Mouse (Mus musculus): ENCODE measurements around the gene Vps26c. TPM values are rescaled to one million over a fixed set of nuclear protein-coding genes. Genes with fewer than 3 reads are reported as not detected.

The Vps26c gene
- polyA plus RNA-seq, 1 experiment from 2014 or later = 57.1 TPM

Other genes with a start within 250 kb of the Vps26c start
- gene Hlcs, start 213.3 kb downstream of the Vps26c start, polyA plus RNA-seq (2014; fragmentation: Nextera tagmentation; extraction: Ambion mirVana) = 10.7 and 10.8 TPM in 2 replicates
- 5.9 and 7.3 TPM in 2 replicates for gene Ripply3, start 198.4 kb downstream of the Vps26c start, polyA plus RNA-seq (2014; fragmentation: Nextera tagmentation; extraction: Ambion mirVana)
- gene Ttc3, start 156.2 kb downstream of the Vps26c start, polyA plus RNA-seq (2014; fragmentation: Nextera tagmentation; extraction: Ambion mirVana) = 307 and 308 TPM in 2 replicates
- gene Pigp, start 155.0 kb downstream of the Vps26c start, polyA plus RNA-seq (2014; fragmentation: Nextera tagmentation; extraction: Ambion mirVana) = 105 and 112 TPM in 2 replicates
- 14.1 and 16.8 TPM in 2 replicates for gene Dyrk1a, start 43.2 kb upstream of the Vps26c start, polyA plus RNA-seq (2014; fragmentation: Nextera tagmentation; extraction: Ambion mirVana)